Mouse (Mus musculus) lung, postnatal 36 days (tissue): ENCODE data around the gene Usp20.
"Not testable (repeated sequence)": the region's sequence is repeated elsewhere in the genome, so short reads cannot be mapped to it uniquely, and the experiment has no call there.

Experiments
- DNase-seq: peaks from one replicate; pipeline ENCODE4 v3.0.0; 2022; ENCODE audit warnings: mixed read lengths

The Usp20 gene

GRCm38 (mm10) chr2:30981790-30982513, at the start of gene Usp20, which contains the start of gene BC005624:
Gene Usp20 (plus strand): TSS chr2:30982279.
Gene BC005624 (minus strand): TSS chr2:30982201.
- DNase-seq = peak; percentile 100

GRCm38 (mm10) chr2:30933032-30933431, 49.0 kb upstream of the Usp20 start:
- no peak for DNase-seq

- DNase-seq = peak; percentile 87
Observed at GRCm38 (mm10) chr2:30933917-30934450, 48.1 kb upstream of the Usp20 start.

GRCm38 (mm10) chr2:30936808-30937207, 45.3 kb upstream of the Usp20 start:
- no peak for DNase-seq

- no peak for DNase-seq
Observed at GRCm38 (mm10) chr2:30937731-30938130, 44.3 kb upstream of the Usp20 start.

- no peak for DNase-seq
Observed at GRCm38 (mm10) chr2:30938574-30938991, 43.5 kb upstream of the Usp20 start.

- no peak for DNase-seq
Observed at GRCm38 (mm10) chr2:30941586-30941985, 40.5 kb upstream of the Usp20 start.

- not testable (repeated sequence) for DNase-seq
Observed at GRCm38 (mm10) chr2:30942116-30942515, 40.0 kb upstream of the Usp20 start.

- peak; percentile 79 for DNase-seq
Observed at GRCm38 (mm10) chr2:30942603-30943011, 39.5 kb upstream of the Usp20 start.

GRCm38 (mm10) chr2:30952457-30952823, 29.6 kb upstream of the Usp20 start:
- no peak for DNase-seq

- DNase-seq = peak; percentile 94
Observed at GRCm38 (mm10) chr2:30952824-30953490, 29.1 kb upstream of the Usp20 start, which contains the start of gene Tor1b. Gene Tor1b (plus strand): TSS chr2:30952959.

- DNase-seq = peak; percentile 26
Observed at GRCm38 (mm10) chr2:30954797-30955196, 27.3 kb upstream of the Usp20 start.

- DNase-seq = no peak
Observed at GRCm38 (mm10) chr2:30957511-30957910, 24.6 kb upstream of the Usp20 start.

GRCm38 (mm10) chr2:30958726-30959125, 23.4 kb upstream of the Usp20 start:
- no peak for DNase-seq

- DNase-seq = no peak
Observed at GRCm38 (mm10) chr2:30959856-30960255, 22.2 kb upstream of the Usp20 start.

GRCm38 (mm10) chr2:30962570-30963254, 19.4 kb upstream of the Usp20 start:
- no peak for DNase-seq

GRCm38 (mm10) chr2:30965627-30966026, 16.5 kb upstream of the Usp20 start:
- DNase-seq = peak; percentile 32

- DNase-seq = peak; percentile 18
Observed at GRCm38 (mm10) chr2:30966826-30967225, 15.3 kb upstream of the Usp20 start.

- peak; percentile 92 for DNase-seq
Observed at GRCm38 (mm10) chr2:30967352-30968327, 14.4 kb upstream of the Usp20 start, which contains the start of gene Tor1a. Gene Tor1a (minus strand): TSS chr2:30967933.

- DNase-seq = no peak
Observed at GRCm38 (mm10) chr2:30983024-30983423, 945 bp downstream of the Usp20 start.

- peak; percentile 86 for DNase-seq
Observed at GRCm38 (mm10) chr2:30985111-30986020, 3.3 kb downstream of the Usp20 start.
